Mouse (Mus musculus) spleen, adult 2 months (tissue): ENCODE results near the gene Ngdn.

Experiments
- CTCF ChIP-seq: fragments of 200-500 bp; IDR thresholded peaks from 2 replicates; pipeline ENCODE4 v1.5.1; 2011; ENCODE audit warnings: mild to moderate bottlenecking, inconsistent platforms; ENCODE audit not compliant: insufficient read depth, insufficient read length, insufficient replicate concordance; ENCODE audit errors: extremely low read depth
- POLR2A ChIP-seq: fragments of 200-500 bp; IDR thresholded peaks from 2 replicates; pipeline ENCODE4 v1.6.1; 2011; ENCODE audit warnings: low read depth, low read length, inconsistent platforms

DNA sequence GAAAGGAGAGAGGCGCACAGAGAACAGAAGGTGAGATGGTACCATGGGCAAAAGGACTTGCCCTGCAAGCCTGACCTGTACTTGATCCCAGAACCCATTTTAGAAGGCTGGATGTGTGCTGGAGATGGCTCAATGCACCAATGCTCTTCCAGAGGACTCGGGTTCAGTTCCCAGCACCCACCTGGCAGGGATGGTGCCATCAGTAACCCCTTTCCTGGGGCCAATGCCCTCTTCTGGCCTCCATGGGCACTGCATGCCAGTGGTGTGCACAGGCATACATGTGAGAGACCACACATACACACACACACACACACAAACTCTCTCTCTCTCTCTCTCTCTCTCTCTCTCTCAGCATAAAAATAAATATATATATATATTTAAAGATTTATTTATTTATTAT is 13.8 kb upstream of the Ngdn start:
- TF ChIP-seq CTCF: no peak
- no peak for TF ChIP-seq POLR2A
